Mouse (Mus musculus) forebrain, embryonic 11.5 days (tissue): ENCODE measurements around the gene Fcrl5. TPM values are rescaled to one million over a fixed set of nuclear protein-coding genes. Genes with fewer than 3 reads are reported as not detected.
A peak's percentile ranks its signal among the peaks of the same experiment; 100 is the strongest.

Source experiments
- ATAC-seq: fragments of 200-750 bp; cut with Nextera tagmentation; replicated peaks from 2 replicates; pipeline ENCODE4 v1.8.0; 2017; ENCODE audit warnings: moderate TSS enrichment; ENCODE audit not compliant: low FRiP score
- DNase-seq: peaks from one replicate; pipeline ENCODE4 v3.0.0-alpha.2; 2017; ENCODE audit warnings: low spot score
- H3K27ac ChIP-seq: fragments of 300-500 bp; sonication (generic); 2 replicates; pipeline ENCODE4 v1.5.1; 2014; ENCODE audit warnings: low read depth, low read length
- H3K27me3 ChIP-seq: fragments of 300-500 bp; sonication (generic); 2 replicates; pipeline ENCODE4 v1.6.1; 2014; ENCODE audit warnings: mild to moderate bottlenecking, low read length, mixed read lengths; ENCODE audit not compliant: control insufficient read depth, insufficient read depth
- H3K36me3 ChIP-seq: fragments of 300-500 bp; sonication (generic); 2 replicates; pipeline ENCODE4 v1.6.1; 2014; ENCODE audit warnings: mild to moderate bottlenecking, low read length, moderate library complexity, mixed read lengths; ENCODE audit not compliant: control insufficient read depth, insufficient read depth
- H3K4me1 ChIP-seq: fragments of 300-500 bp; sonication (generic); replicated peaks from 2 replicates; pipeline ENCODE4 v1.6.1; 2014; ENCODE audit warnings: low read length, mixed read lengths; ENCODE audit not compliant: control insufficient read depth, insufficient read depth
- H3K4me2 ChIP-seq: fragments of 300-500 bp; sonication (generic); 2 replicates; pipeline ENCODE4 v1.6.1; 2014; ENCODE audit warnings: low read depth, mild to moderate bottlenecking, low read length, moderate library complexity, mixed read lengths; ENCODE audit not compliant: severe bottlenecking
- H3K4me3 ChIP-seq: fragments of 300-500 bp; sonication (generic); 2 replicates; pipeline ENCODE4 v1.5.1; 2014; ENCODE audit warnings: low read depth, low read length
- H3K9ac ChIP-seq: fragments of 300-500 bp; sonication (generic); 2 replicates; pipeline ENCODE4 v1.6.1; 2014; ENCODE audit warnings: low read length
- H3K9me3 ChIP-seq: fragments of 300-500 bp; sonication (generic); 2 replicates; pipeline ENCODE4 v1.6.1; 2016; ENCODE audit warnings: low read length, mixed read lengths; ENCODE audit not compliant: control insufficient read depth
- WGBS: fragments of 180-500 bp; shearing (Covaris S2); extraction: QIAGEN DNeasy Blood & Tissue Kit; methylation state at CpG from one replicate; pipeline ENCODE4 v1.1.7; 2014; 5-methylcytosine and 5-hydroxymethylcytosine counted together
- polyA plus RNA-seq: library from polyadenylated mRNA; unstranded; fragments of >200 nt; fragmentation: Nextera tagmentation; extraction: Ambion mirVana; gene quantifications from 2 replicates; pipeline ENCODE4 v1.2.1, GENCODE M21; 2014

Fcrl5 gene
- not detected in 2 replicates for polyA plus RNA-seq

DNA sequence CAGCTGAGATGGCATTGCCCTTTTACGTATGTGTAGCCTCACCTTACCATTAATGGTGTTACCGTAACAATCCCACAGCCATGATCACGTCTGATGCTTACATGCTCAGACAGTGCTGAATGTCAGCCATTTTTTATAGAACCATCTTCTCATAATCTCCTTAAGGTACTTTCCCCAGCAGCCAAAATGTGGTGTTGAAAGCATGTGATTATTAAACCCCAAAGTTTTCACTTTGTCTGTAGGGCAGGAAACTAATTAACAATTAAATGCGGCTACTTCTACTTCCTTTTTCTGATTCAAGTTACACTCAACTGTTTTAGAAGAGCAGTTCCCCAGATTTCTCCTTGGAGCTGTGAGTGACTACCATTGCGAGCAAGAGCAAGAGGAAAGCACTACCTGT is at the start of gene Fcrl5:
Fcrl5 (plus strand) TSS at position 295 of the 400 bp plus-strand sequence.
- no peaks in the 10 kb centered on the region for H3K36me3 ChIP-seq
- 93% methylated on average over 5 of the region's 5 CpGs for WGBS
- no peaks in the 10 kb centered on the region for H3K4me1 ChIP-seq
- H3K9me3 ChIP-seq: no peaks in the 10 kb centered on the region
- H3K4me3 ChIP-seq: no peak within 1 kb of the TSS
- ATAC-seq (no peak), DNase-seq (no peak)
- no peaks in the 10 kb centered on the region for H3K27me3 ChIP-seq
- no peak within 1 kb of the TSS for H3K27ac ChIP-seq
- H3K4me2 ChIP-seq: no peak within 1 kb of the TSS
- H3K9ac ChIP-seq: no peak within 1 kb of the TSS

- no peaks in the 10 kb centered on the region for H3K9me3 ChIP-seq
- DNase-seq: no peak
- WGBS: 97% methylated on average over 1 of the region's 1 CpGs
- H3K9ac ChIP-seq: no peak overlapping the region
- no peaks in the 10 kb centered on the region for H3K36me3 ChIP-seq
- no peaks in the 10 kb centered on the region for H3K27me3 ChIP-seq
- no peak overlapping the region for H3K4me3 ChIP-seq
- H3K27ac ChIP-seq: no peak overlapping the region
- H3K4me1 ChIP-seq: no peaks in the 10 kb centered on the region
- no peak overlapping the region for H3K4me2 ChIP-seq
- ATAC-seq: no peak
These were observed 44.6 kb upstream of the Fcrl5 start for GRCm38 (mm10) chr3:87390935-87391334.

- H3K27me3 ChIP-seq: no peaks in the 10 kb centered on the region
- H3K27ac ChIP-seq: no peak overlapping the region
- no peak overlapping the region for H3K4me2 ChIP-seq
- DNase-seq: no peak
- no peaks in the 10 kb centered on the region for H3K4me1 ChIP-seq
- H3K4me3 ChIP-seq: no peak overlapping the region
- ATAC-seq: no peak
- H3K36me3 ChIP-seq: no peaks in the 10 kb centered on the region
- WGBS: 68% methylated on average over 4 of the region's 4 CpGs
- no peaks in the 10 kb centered on the region for H3K9me3 ChIP-seq
- no peak overlapping the region for H3K9ac ChIP-seq
These were observed 36.8 kb upstream of the Fcrl5 start for GRCm38 (mm10) chr3:87398809-87399208.

- 91% methylated on average over 4 of the region's 4 CpGs for WGBS
- no peak overlapping the region for H3K27ac ChIP-seq
- ATAC-seq: no peak
These were observed 35.7 kb upstream of the Fcrl5 start for GRCm38 (mm10) chr3:87399906-87400305.

GRCm38 (mm10) chr3:87401321-87401720 is 34.3 kb upstream of the Fcrl5 start:
- no peaks in the 10 kb centered on the region for H3K36me3 ChIP-seq
- 72% methylated on average over 5 of the region's 5 CpGs for WGBS
- H3K4me3 ChIP-seq: no peak overlapping the region
- H3K9me3 ChIP-seq: no peaks in the 10 kb centered on the region
- no peak overlapping the region for H3K27ac ChIP-seq
- H3K4me1 ChIP-seq: no peaks in the 10 kb centered on the region
- no peak for DNase-seq
- no peak overlapping the region for H3K9ac ChIP-seq
- ATAC-seq: no peak
- H3K4me2 ChIP-seq: no peak overlapping the region
- H3K27me3 ChIP-seq: no peaks in the 10 kb centered on the region

More at GRCm38 (mm10) chr3:87399906-87400305, 35.7 kb upstream of the Fcrl5 start:
- H3K27me3 ChIP-seq: no peaks in the 10 kb centered on the region
- no peak overlapping the region for H3K4me2 ChIP-seq
- no peak overlapping the region for H3K9ac ChIP-seq
- no peaks in the 10 kb centered on the region for H3K9me3 ChIP-seq
- no peak for DNase-seq
- H3K4me3 ChIP-seq: no peak overlapping the region
- no peaks in the 10 kb centered on the region for H3K4me1 ChIP-seq
- no peaks in the 10 kb centered on the region for H3K36me3 ChIP-seq

DNA sequence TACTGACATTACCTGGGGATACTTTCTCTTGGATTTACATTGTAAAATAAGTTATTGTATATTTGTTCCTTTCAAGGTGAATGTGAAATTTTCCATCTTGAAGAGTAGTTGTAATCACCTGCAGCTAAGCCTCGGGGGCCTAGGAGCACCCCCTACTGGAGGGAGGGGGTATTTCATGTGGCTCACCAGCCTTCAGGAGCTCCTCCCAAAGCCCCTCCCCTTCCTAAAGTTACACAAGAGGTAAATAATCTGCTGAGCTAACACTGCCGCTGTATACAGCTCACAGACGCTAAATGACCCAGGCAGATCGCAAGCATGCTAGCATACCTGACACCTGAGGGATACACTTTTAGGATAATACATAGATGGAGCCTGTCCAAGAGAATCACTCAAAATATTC is 27.4 kb upstream of the Fcrl5 start:
- ATAC-seq: no peak
- WGBS: 33% methylated on average over 4 of the region's 4 CpGs
- Histone ChIP-seq H3K27me3 (no peaks in the 10 kb centered on the region), H3K4me3 (no peak overlapping the region), H3K4me2 (no peak overlapping the region), H3K27ac (no peak overlapping the region), H3K36me3 (no peaks in the 10 kb centered on the region), H3K9ac (no peak overlapping the region), H3K9me3 (no peaks in the 10 kb centered on the region), H3K4me1 (no peaks in the 10 kb centered on the region)
- DNase-seq: peak; percentile 67

- Histone ChIP-seq H3K9ac (no peak overlapping the region), H3K4me3 (no peak overlapping the region), H3K4me1 (no peaks in the 10 kb centered on the region), H3K4me2 (no peak overlapping the region), H3K36me3 (no peaks in the 10 kb centered on the region), H3K9me3 (no peaks in the 10 kb centered on the region), H3K27ac (no peak overlapping the region), H3K27me3 (no peaks in the 10 kb centered on the region)
- WGBS: 91% methylated on average over 4 of the region's 4 CpGs
- DNase-seq (no peak), ATAC-seq (no peak)
These were observed 26.2 kb upstream of the Fcrl5 start for GRCm38 (mm10) chr3:87409196-87409935.

DNA sequence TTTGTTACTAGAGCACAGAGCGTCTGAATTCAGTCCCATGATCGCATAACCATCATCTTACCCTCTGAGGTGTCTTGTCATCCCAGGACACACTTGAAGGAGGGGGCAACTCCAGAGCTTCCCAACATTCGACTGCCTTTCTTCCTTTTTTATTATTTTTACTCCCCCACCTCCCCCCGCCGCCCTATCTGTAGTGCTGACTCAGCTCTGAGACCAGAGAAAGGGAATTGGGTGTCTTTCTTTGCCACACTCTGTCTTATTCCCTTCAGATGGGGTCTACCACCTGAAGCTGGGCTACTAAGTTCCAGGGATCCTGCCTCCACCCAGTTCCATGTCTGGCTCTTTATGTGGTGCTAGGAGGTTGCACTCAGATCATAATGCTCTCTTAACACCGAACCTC is 25.0 kb upstream of the Fcrl5 start:
- H3K4me2 ChIP-seq: no peak overlapping the region
- ATAC-seq (no peak), DNase-seq (no peak)
- no peak overlapping the region for H3K4me3 ChIP-seq
- H3K27me3 ChIP-seq: no peaks in the 10 kb centered on the region
- H3K4me1 ChIP-seq: no peaks in the 10 kb centered on the region
- H3K27ac ChIP-seq: no peak overlapping the region
- H3K9me3 ChIP-seq: no peaks in the 10 kb centered on the region
- H3K9ac ChIP-seq: no peak overlapping the region
- H3K36me3 ChIP-seq: no peaks in the 10 kb centered on the region
- WGBS: 84% methylated on average over 6 of the region's 6 CpGs

- H3K4me2 ChIP-seq: no peak overlapping the region
- no peaks in the 10 kb centered on the region for H3K36me3 ChIP-seq
- ATAC-seq (peak; percentile 67; the same call in 1 of the 2 replicates), DNase-seq (peak; percentile 82)
- no peak overlapping the region for H3K4me3 ChIP-seq
- no peak overlapping the region for H3K27ac ChIP-seq
- WGBS: 7% methylated on average over 12 of the region's 12 CpGs
- H3K4me1 ChIP-seq: no peaks in the 10 kb centered on the region
- no peaks in the 10 kb centered on the region for H3K9me3 ChIP-seq
- no peaks in the 10 kb centered on the region for H3K27me3 ChIP-seq
- H3K9ac ChIP-seq: no peak overlapping the region
These were observed 24.4 kb upstream of the Fcrl5 start for GRCm38 (mm10) chr3:87411150-87411549.
